Mouse (Mus musculus) myocyte (in vitro differentiated cells): Measurements from ENCODE around the gene Ino80d.

Experiments
- CEBPB ChIP-seq: IDR thresholded peaks from 2 replicates; pipeline ENCODE4 v1.6.1; 2011; ENCODE audit warnings: mild to moderate bottlenecking, moderate library complexity; ENCODE audit not compliant: poor library complexity, insufficient read depth, severe bottlenecking
- MAX ChIP-seq: IDR thresholded peaks from one replicate; pipeline ENCODE4 v1.6.1; 2011; ENCODE audit warnings: low read depth, mild to moderate bottlenecking, control low read depth
- MYOD1 ChIP-seq, 3 experiments: IDR thresholded peaks; one replicate each; pipeline ENCODE4 v1.6.1; 2011; ENCODE audit warnings: control low read depth in 2 of 3, low read depth in 2 of 3, mild to moderate bottlenecking in 2 of 3, moderate library complexity in 1 of 3; ENCODE audit not compliant: insufficient read length in 2 of 3, control insufficient read depth in 1 of 3
- POLR2A ChIP-seq: IDR thresholded peaks from one replicate; pipeline ENCODE4 v1.6.1; 2011; ENCODE audit warnings: low read depth, mild to moderate bottlenecking, control low read depth, moderate library complexity; ENCODE audit not compliant: insufficient read length
- TCF12 ChIP-seq: IDR thresholded peaks from one replicate; pipeline ENCODE4 v1.6.1; 2011; ENCODE audit warnings: mild to moderate bottlenecking, control low read depth; ENCODE audit not compliant: poor library complexity, insufficient read depth, severe bottlenecking
- USF1 ChIP-seq: IDR thresholded peaks from one replicate; pipeline ENCODE4 v1.6.1; 2011; ENCODE audit warnings: low read depth, mild to moderate bottlenecking, control low read depth, moderate library complexity

DNA sequence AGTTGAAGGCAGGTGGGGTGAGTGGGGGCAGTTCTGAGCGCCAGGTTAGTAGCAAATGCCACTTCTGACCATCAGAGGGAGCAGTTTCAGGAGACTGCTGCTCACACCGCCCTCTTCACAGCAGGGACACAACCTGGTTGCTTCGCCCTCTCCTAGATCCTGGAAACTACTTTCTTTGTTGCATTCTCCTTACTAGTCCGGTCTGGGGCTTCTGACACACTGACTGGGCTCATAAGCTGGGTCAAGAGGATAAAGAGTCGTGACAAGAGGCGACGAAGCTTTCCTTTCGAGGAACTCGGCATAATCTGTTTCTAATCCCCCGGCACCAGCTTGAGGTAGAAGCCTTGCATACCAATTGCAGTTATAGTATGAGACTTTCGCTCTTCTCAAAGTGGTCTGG lies 129.9 kb downstream of the Ino80d start:
- TF ChIP-seq POLR2A = no peak
- no peak for TF ChIP-seq USF1
- TF ChIP-seq MAX = no peak
- no peak for TF ChIP-seq TCF12
- no peak for TF ChIP-seq CEBPB
- no peak for TF ChIP-seq MYOD1 (IDR thresholded peaks at IDR 0.05; ENCODE audit: control insufficient read depth in 1 of 3, insufficient read length in 2 of 3, low read depth in 2 of 3)
